Mouse (Mus musculus): Measurements from ENCODE around the gene Klhl10.

- TF ChIP-seq RAD21 (IDR thresholded peaks at IDR 0.05; ENCODE audit: low read depth, low read length) (no peak), USF1 (IDR thresholded peaks at IDR 0.05; ENCODE audit: low read depth, low read length) (no peak), POLR2AphosphoS2 (IDR thresholded peaks at IDR 0.05; ENCODE audit: low read length) (no peak), CTCF (IDR thresholded peaks at IDR 0.05 in 2 of 3, conservative IDR thresholded peaks at IDR 0.05 in 1 of 3; ENCODE audit: control insufficient read depth in 1 of 3, insufficient read depth in 1 of 3, low read depth in 2 of 3, low read length in 3 of 3, poor library complexity in 1 of 3, severe bottlenecking in 1 of 3) (no peak), EP300 (IDR thresholded peaks at IDR 0.05; ENCODE audit: low read depth in 1 of 2, low read length in 2 of 2) (no peak), ZNF384 (IDR thresholded peaks at IDR 0.05; ENCODE audit: low read depth, low read length) (no peak), ZKSCAN1 (IDR thresholded peaks at IDR 0.05; ENCODE audit: low read depth, low read length) (no peak), MAX (IDR thresholded peaks at IDR 0.05; ENCODE audit: low read length) (no peak), POLR2A (IDR thresholded peaks at IDR 0.05; ENCODE audit: control insufficient read depth in 1 of 2, insufficient read depth in 1 of 2, low read depth in 1 of 2, low read length in 2 of 2, poor library complexity in 1 of 2) (no peak), MAFK (IDR thresholded peaks at IDR 0.05; ENCODE audit: borderline replicate concordance, low read depth, low read length) (no peak), E2F4 (IDR thresholded peaks at IDR 0.05; ENCODE audit: borderline replicate concordance, low read depth, low read length) (no peak), JUND (IDR thresholded peaks at IDR 0.05; ENCODE audit: low read depth, low read length) (no peak), ELF1 (IDR thresholded peaks at IDR 0.05; ENCODE audit: low read depth, low read length) (no peak), MAZ (IDR thresholded peaks at IDR 0.05; ENCODE audit: low read depth, low read length) (no peak)
Observed at GRCm38 (mm10) chr11:100493771-100494170, 52.1 kb downstream of the Klhl10 start.
